Mouse (Mus musculus) hindbrain, embryonic 14.5 days (tissue): ENCODE results near the gene 2310039H08Rik. TPM values are rescaled to one million over a fixed set of nuclear protein-coding genes. Genes with fewer than 3 reads are reported as not detected.
"Not testable (repeated sequence)": the region's sequence is repeated elsewhere in the genome, so short reads cannot be mapped to it uniquely, and the experiment has no call there.

Source experiments
- ATAC-seq: fragments of 200-750 bp; cut with Nextera tagmentation; 2 replicates; pipeline ENCODE4 v1.8.0; 2017; ENCODE audit warnings: moderate number of reproducible peaks, mild to moderate bottlenecking, moderate TSS enrichment, moderate library complexity; ENCODE audit not compliant: low FRiP score
- DNase-seq: peaks from one replicate; pipeline ENCODE4 v3.0.0-alpha.2; 2015; ENCODE audit warnings: low spot score
- H3K27ac ChIP-seq: fragments of 300-500 bp; sonication (generic); 2 replicates; pipeline ENCODE4 v1.5.1; 2014; ENCODE audit warnings: mild to moderate bottlenecking, moderate library complexity
- H3K27me3 ChIP-seq: fragments of 300-500 bp; sonication (generic); 2 replicates; pipeline ENCODE4 v1.6.1; 2014; ENCODE audit warnings: mild to moderate bottlenecking, low read length, mixed read lengths; ENCODE audit not compliant: control insufficient read depth, insufficient read depth
- H3K36me3 ChIP-seq: fragments of 300-500 bp; sonication (generic); replicated peaks from 2 replicates; pipeline ENCODE4 v1.6.1; 2014; ENCODE audit not compliant: control insufficient read depth, insufficient read depth
- H3K4me1 ChIP-seq: fragments of 300-500 bp; sonication (generic); replicated peaks from 2 replicates; pipeline ENCODE4 v1.6.1; 2014; ENCODE audit warnings: antibody characterized with exemption, low read length, mixed read lengths; ENCODE audit not compliant: control insufficient read depth, insufficient read depth
- H3K4me2 ChIP-seq: fragments of 300-500 bp; sonication (generic); replicated peaks from 2 replicates; pipeline ENCODE4 v1.6.1; 2014; ENCODE audit warnings: mild to moderate bottlenecking, moderate library complexity
- H3K4me3 ChIP-seq: fragments of 300-500 bp; sonication (generic); replicated peaks from 2 replicates; pipeline ENCODE4 v1.5.1; 2014; ENCODE audit warnings: mild to moderate bottlenecking, low read length
- H3K9ac ChIP-seq: fragments of 300-500 bp; sonication (generic); 2 replicates; pipeline ENCODE4 v1.6.1; 2014
- H3K9me3 ChIP-seq: fragments of 300-500 bp; sonication (generic); 2 replicates; pipeline ENCODE4 v1.6.1; 2016; ENCODE audit warnings: low read length; ENCODE audit not compliant: control insufficient read depth
- WGBS: fragments of 180-500 bp; shearing (Covaris S2); extraction: QIAGEN DNeasy Blood & Tissue Kit; methylation state at CpG from one replicate; pipeline ENCODE4 v1.1.7; 2014; 5-methylcytosine and 5-hydroxymethylcytosine counted together
- polyA plus RNA-seq: library from polyadenylated mRNA; unstranded; fragments of >200 nt; fragmentation: Nextera tagmentation; extraction: Ambion mirVana; gene quantifications from 2 replicates; pipeline ENCODE4 v1.2.1, GENCODE M21; 2014

The 2310039H08Rik gene
- polyA plus RNA-seq, 1 experiment from 2014 or later: 68.5 TPM

- H3K4me3 ChIP-seq: peak overlapping the region; percentile 62
- no peak for DNase-seq
Observed at GRCm38 (mm10) chr17:46751056-46751793, 21.2 kb upstream of the 2310039H08Rik start.

DNA sequence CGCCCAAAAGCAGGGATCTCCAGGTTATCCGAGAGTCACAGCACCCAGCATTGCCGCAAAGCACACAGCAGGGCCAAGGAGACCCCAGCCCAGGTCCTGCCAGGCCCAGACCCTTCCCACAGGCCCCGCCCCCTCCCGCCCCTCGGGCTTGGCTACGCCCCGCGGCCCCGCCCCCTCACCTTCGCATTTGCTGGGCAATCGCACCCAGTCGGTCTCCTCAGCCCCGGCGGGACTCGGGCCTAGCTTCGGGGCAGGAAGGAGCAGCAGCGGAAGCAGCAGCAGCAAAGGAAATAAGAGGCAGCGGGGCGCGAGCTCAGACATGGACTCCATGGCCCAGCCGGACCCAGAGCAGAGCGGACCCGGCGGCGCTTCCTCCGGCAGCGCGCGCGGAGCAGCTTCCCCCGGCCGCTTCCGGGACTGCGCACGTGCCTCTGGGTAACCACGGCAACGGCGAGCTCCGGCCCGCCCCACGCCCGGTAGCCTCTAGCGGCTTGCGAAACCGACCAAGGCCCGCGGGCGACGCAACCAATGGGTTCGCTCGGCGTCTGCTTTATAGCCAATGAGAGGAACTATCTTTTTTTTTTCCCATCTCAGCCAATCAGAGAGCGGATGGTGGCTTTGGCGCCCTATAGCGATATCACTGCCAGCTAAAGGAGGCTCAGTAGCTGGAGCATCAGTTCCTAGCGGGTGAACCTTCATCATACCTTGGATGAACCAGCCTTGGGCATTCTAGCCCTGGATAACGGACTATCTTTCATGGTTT is 20.5 kb upstream of the 2310039H08Rik start, which contains the start of gene Cnpy3:
Gene Cnpy3 (minus strand): TSS at position 421 of the 763 bp plus-strand sequence.
- Histone ChIP-seq H3K27ac (peak within 1 kb of the TSS; percentile 81), H3K9me3 (no peaks in the 10 kb centered on the region), H3K36me3 (0 out of 2 replicates have a peak, but pooled peaks cover 6% of the 10 kb centered on the region), H3K9ac (peak within 1 kb of the TSS; percentile 74), H3K27me3 (no peaks in the 10 kb centered on the region), H3K4me2 (peak within 1 kb of the TSS; percentile 75), H3K4me1 (peaks cover 17% of the 10 kb centered on the region), H3K4me3 (peak within 1 kb of the TSS; percentile 62)
- ATAC-seq (peak; percentile 99), DNase-seq (peak; percentile 97)
- 0% methylated on average over 48 of the region's 58 CpGs for WGBS

More at GRCm38 (mm10) chr17:46751056-46751793, 21.2 kb upstream of the 2310039H08Rik start:
- H3K9me3 ChIP-seq: no peaks in the 10 kb centered on the region
- H3K27me3 ChIP-seq: no peaks in the 10 kb centered on the region
- H3K9ac ChIP-seq: peak overlapping the region; percentile 74
- 0 out of 2 replicates have a peak, but pooled peaks cover 14% of the 10 kb centered on the region for H3K36me3 ChIP-seq
- peak overlapping the region; percentile 75 for H3K4me2 ChIP-seq
- peak overlapping the region; percentile 81 for H3K27ac ChIP-seq
- peaks cover 17% of the 10 kb centered on the region for H3K4me1 ChIP-seq
- ATAC-seq: no peak; the same call in 1 of the 2 replicates
- WGBS: 27% methylated on average over 16 of the region's 16 CpGs

- WGBS: 83% methylated on average over 12 of the region's 12 CpGs
- Histone ChIP-seq H3K9ac (no peak overlapping the region), H3K9me3 (no peaks in the 10 kb centered on the region), H3K36me3 (no peaks in the 10 kb centered on the region), H3K4me3 (no peak overlapping the region), H3K4me2 (no peak overlapping the region), H3K27ac (no peak overlapping the region), H3K27me3 (no peaks in the 10 kb centered on the region), H3K4me1 (no peaks in the 10 kb centered on the region)
- DNase-seq: no peak
- no peak for ATAC-seq
Observed at GRCm38 (mm10) chr17:46758753-46759152, 13.7 kb upstream of the 2310039H08Rik start.

DNA sequence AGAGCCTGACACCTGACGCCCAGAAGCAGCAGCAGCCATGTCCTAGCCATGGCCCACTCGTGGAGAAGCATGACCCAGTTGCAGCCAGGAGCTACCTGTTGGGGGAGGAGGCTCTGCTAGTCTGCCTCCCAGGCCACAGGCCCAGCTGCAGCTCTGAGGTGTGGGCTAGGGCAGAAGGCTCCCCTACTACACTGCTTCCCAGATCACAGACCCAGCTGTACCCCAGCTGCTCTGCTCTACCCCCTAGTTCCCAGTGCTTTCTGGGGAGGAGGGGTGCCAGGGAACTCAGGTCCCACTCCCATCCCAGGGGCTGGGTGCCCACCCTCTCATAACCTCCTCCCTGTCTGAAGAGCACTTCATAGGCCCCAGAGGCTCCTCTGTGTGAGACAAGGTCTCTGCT is 8.9 kb upstream of the 2310039H08Rik start, which contains the start of gene Ptcra:
Gene Ptcra (minus strand): TSS at position 169 of the 400 bp plus-strand sequence.
- DNase-seq: no peak
- no peaks in the 10 kb centered on the region for H3K9me3 ChIP-seq
- H3K4me1 ChIP-seq: no peaks in the 10 kb centered on the region
- H3K27ac ChIP-seq: no peak within 1 kb of the TSS
- ATAC-seq: no peak
- WGBS: 59% methylated on average over 2 of the region's 2 CpGs
- no peak within 1 kb of the TSS for H3K4me2 ChIP-seq
- no peak within 1 kb of the TSS for H3K4me3 ChIP-seq
- H3K27me3 ChIP-seq: no peaks in the 10 kb centered on the region
- H3K9ac ChIP-seq: no peak within 1 kb of the TSS
- H3K36me3 ChIP-seq: no peaks in the 10 kb centered on the region

GRCm38 (mm10) chr17:46764916-46765315 is 7.5 kb upstream of the 2310039H08Rik start:
- H3K4me1 ChIP-seq, ATAC-seq, H3K36me3 ChIP-seq, H3K4me2 ChIP-seq, H3K9me3 ChIP-seq, DNase-seq, H3K27me3 ChIP-seq, H3K9ac ChIP-seq, H3K27ac ChIP-seq, H3K4me3 ChIP-seq: not testable (repeated sequence)
- 71% methylated on average over 9 of the region's 9 CpGs for WGBS

DNA sequence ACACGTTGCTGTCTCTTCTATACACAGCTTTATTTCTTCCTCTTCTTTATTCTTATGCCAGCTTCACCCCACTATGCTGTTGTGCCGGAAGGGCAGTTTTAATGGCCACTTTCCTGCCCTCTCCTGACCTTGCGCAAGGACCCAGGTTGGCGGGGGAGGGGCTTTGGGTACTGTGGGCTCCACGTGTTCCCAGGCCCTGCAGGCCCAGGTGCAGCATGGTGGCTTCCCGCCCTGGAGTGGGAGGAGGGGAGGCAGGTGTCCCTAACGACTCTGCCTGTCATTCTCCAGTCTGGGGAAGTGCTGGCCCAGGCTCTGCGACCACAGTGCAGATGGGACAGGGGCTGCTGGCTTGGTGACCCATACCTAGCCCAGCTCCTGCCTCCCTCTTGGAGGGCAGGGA is 4.6 kb upstream of the 2310039H08Rik start:
- Histone ChIP-seq H3K4me2 (no peak overlapping the region), H3K9me3 (no peaks in the 10 kb centered on the region), H3K9ac (no peak overlapping the region), H3K27me3 (no peaks in the 10 kb centered on the region), H3K36me3 (no peaks in the 10 kb centered on the region), H3K4me3 (no peak overlapping the region), H3K27ac (no peak overlapping the region), H3K4me1 (peaks cover 8% of the 10 kb centered on the region)
- DNase-seq (no peak), ATAC-seq (no peak)
- 64% methylated on average over 8 of the region's 8 CpGs for WGBS

DNA sequence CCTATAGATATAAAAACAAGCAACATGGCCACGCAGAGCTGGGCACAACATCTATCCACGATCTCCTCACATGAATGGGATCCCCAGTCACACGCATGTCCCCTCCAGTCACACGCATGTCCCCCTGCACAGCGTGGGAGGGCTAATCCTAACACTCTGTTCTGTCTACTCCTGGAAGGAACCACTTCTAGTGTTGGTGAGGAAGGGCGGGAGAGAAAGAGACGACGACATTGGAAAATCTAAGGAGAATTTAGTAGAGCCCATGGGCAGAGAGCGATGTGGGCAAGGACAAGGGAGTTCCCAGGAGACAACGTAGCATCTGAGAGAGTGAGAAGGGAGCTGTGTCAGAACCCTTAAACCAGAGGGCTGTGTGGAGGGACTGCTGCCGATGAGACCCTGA is 1.9 kb upstream of the 2310039H08Rik start:
- DNase-seq (no peak), ATAC-seq (no peak)
- H3K4me2 ChIP-seq: no peak overlapping the region
- no peak overlapping the region for H3K4me3 ChIP-seq
- no peak overlapping the region for H3K27ac ChIP-seq
- WGBS: 92% methylated on average over 11 of the region's 11 CpGs
- peaks cover 19% of the 10 kb centered on the region for H3K4me1 ChIP-seq
- H3K9me3 ChIP-seq: no peaks in the 10 kb centered on the region
- peaks cover 15% of the 10 kb centered on the region for H3K36me3 ChIP-seq
- no peaks in the 10 kb centered on the region for H3K27me3 ChIP-seq
- no peak overlapping the region for H3K9ac ChIP-seq

- Histone ChIP-seq H3K9ac (no peak overlapping the region), H3K27ac (no peak overlapping the region), H3K4me2 (no peak overlapping the region), H3K4me1 (peaks cover 19% of the 10 kb centered on the region), H3K27me3 (no peaks in the 10 kb centered on the region), H3K36me3 (peaks cover 20% of the 10 kb centered on the region), H3K4me3 (no peak overlapping the region), H3K9me3 (no peaks in the 10 kb centered on the region)
- no peak for ATAC-seq
- DNase-seq: no peak
- 81% methylated on average over 4 of the region's 4 CpGs for WGBS
Observed at GRCm38 (mm10) chr17:46771025-46771424, 1.4 kb upstream of the 2310039H08Rik start.

GRCm38 (mm10) chr17:46771616-46772015 is 819 bp upstream of the 2310039H08Rik start:
- WGBS: 71% methylated on average over 17 of the region's 17 CpGs
- Histone ChIP-seq H3K4me3 (peak overlapping the region; percentile 90), H3K27ac (peak overlapping the region; percentile 81; the same call in 1 of the 2 replicates), H3K36me3 (peaks cover 26% of the 10 kb centered on the region), H3K9me3 (no peaks in the 10 kb centered on the region), H3K4me2 (peak overlapping the region; percentile 97), H3K27me3 (no peaks in the 10 kb centered on the region), H3K4me1 (peaks cover 19% of the 10 kb centered on the region), H3K9ac (peak overlapping the region; percentile 84)
- ATAC-seq: no peak
- no peak for DNase-seq
